Mouse (Mus musculus) kidney, postnatal 0 days (tissue): ENCODE results near the gene Ess2. TPM values are rescaled to one million over a fixed set of nuclear protein-coding genes. Genes with fewer than 3 reads are reported as not detected.

Experiments
- ATAC-seq: fragments of 200-750 bp; cut with Nextera tagmentation; replicated peaks from 2 replicates; pipeline ENCODE4 v1.8.0; 2017; ENCODE audit warnings: low read depth, moderate number of reproducible peaks, moderate TSS enrichment, moderate library complexity; ENCODE audit not compliant: low FRiP score
- DNase-seq: peaks from one replicate; pipeline ENCODE4 v3.0.0-alpha.2; 2016; ENCODE audit warnings: low spot score
- H3K27ac ChIP-seq: fragments of 300-500 bp; sonication (generic); 2 replicates; pipeline ENCODE4 v1.5.1; 2014; ENCODE audit warnings: mild to moderate bottlenecking
- H3K27me3 ChIP-seq: fragments of 300-500 bp; sonication (generic); 2 replicates; pipeline ENCODE4 v1.6.1; 2014; ENCODE audit warnings: low read length, mixed read lengths; ENCODE audit not compliant: insufficient read depth
- H3K36me3 ChIP-seq: fragments of 300-500 bp; sonication (generic); 2 replicates; pipeline ENCODE4 v1.6.1; 2014; ENCODE audit warnings: low read length, mixed read lengths; ENCODE audit not compliant: insufficient read depth
- H3K4me1 ChIP-seq: fragments of 300-500 bp; sonication (generic); replicated peaks from 2 replicates; pipeline ENCODE4 v1.6.1; 2014; ENCODE audit warnings: antibody characterized with exemption, low read length, mixed read lengths; ENCODE audit not compliant: insufficient read depth
- H3K4me2 ChIP-seq: fragments of 300-500 bp; sonication (generic); 2 replicates; pipeline ENCODE4 v1.6.1; 2014; ENCODE audit warnings: mild to moderate bottlenecking, low read length, moderate library complexity, mixed read lengths
- H3K4me3 ChIP-seq: fragments of 300-500 bp; sonication (generic); replicated peaks from 2 replicates; pipeline ENCODE4 v1.5.1; 2014; ENCODE audit warnings: low read depth, low read length
- H3K9ac ChIP-seq: fragments of 300-500 bp; sonication (generic); 2 replicates; pipeline ENCODE4 v1.6.1; 2014; ENCODE audit warnings: low read depth, low read length
- H3K9me3 ChIP-seq: fragments of 300-500 bp; sonication (generic); replicated peaks from 2 replicates; pipeline ENCODE4 v1.6.1; 2016; ENCODE audit warnings: low read length, inconsistent platforms, mixed read lengths
- CTCF ChIP-seq: IDR thresholded peaks from 2 replicates; pipeline ENCODE4 v1.5.1; 2016; ENCODE audit warnings: antibody characterized with exemption, low read depth, mild to moderate bottlenecking, moderate library complexity
- WGBS: fragments of 180-500 bp; shearing (Covaris S2); extraction: QIAGEN DNeasy Blood & Tissue Kit; methylation state at CpG from one replicate; pipeline ENCODE4 v1.1.7; 2014; 5-methylcytosine and 5-hydroxymethylcytosine counted together
- polyA plus RNA-seq: library from polyadenylated mRNA; unstranded; fragments of >200 nt; fragmentation: Nextera tagmentation; extraction: Ambion mirVana; gene quantifications from 2 replicates; pipeline ENCODE4 v1.2.1, GENCODE M21; 2015

The Ess2 gene
- polyA plus RNA-seq, 1 experiment from 2014 or later, result 27.6 TPM

DNA sequence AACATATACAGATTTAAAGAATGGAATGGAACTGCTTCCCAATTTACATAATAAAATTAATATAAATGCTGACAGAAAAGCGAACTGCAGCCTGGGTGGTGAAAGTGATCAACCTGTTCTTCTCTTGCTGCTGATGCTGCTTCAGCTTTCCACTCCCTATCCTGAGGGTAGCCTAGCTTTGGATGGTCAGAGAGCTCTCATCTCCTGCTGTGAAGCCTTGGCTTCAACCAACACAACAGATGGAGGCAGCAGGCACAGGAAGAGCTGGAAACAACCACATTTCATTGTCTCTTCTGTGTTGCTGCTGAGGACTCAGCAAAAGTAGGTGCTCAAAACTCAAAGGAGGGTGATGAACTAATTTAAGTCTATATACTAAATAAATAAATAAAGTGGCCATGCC lies 59.3 kb downstream of the Ess2 start:
- 98% methylated on average over 1 of the region's 1 CpGs for WGBS
- no peak for ATAC-seq

GRCm38 (mm10) chr16:17851331-17851730 lies 59.8 kb downstream of the Ess2 start:
- no peak for ATAC-seq
- peaks cover 75% of the 10 kb centered on the region for H3K36me3 ChIP-seq

More for the DNA sequence above, 59.3 kb downstream of the Ess2 start:
- Histone ChIP-seq H3K9me3 (no peaks in the 10 kb centered on the region), H3K27ac (no peak overlapping the region), H3K27me3 (no peaks in the 10 kb centered on the region), H3K4me3 (no peak overlapping the region), H3K4me1 (no peaks in the 10 kb centered on the region), H3K36me3 (peaks cover 75% of the 10 kb centered on the region), H3K4me2 (no peak overlapping the region), H3K9ac (no peak overlapping the region)
- DNase-seq, result no peak
- TF ChIP-seq CTCF, result no peak

More at GRCm38 (mm10) chr16:17851331-17851730, 59.8 kb downstream of the Ess2 start:
- Histone ChIP-seq H3K9me3 (no peaks in the 10 kb centered on the region), H3K27me3 (no peaks in the 10 kb centered on the region), H3K4me3 (no peak overlapping the region), H3K4me2 (no peak overlapping the region), H3K9ac (no peak overlapping the region), H3K27ac (no peak overlapping the region), H3K4me1 (no peaks in the 10 kb centered on the region)
- DNase-seq, result no peak
- TF ChIP-seq CTCF, result no peak
- WGBS, result 96% methylated on average over 5 of the region's 5 CpGs

Other genes with a start within 250 kb of the Ess2 start
- 29.4 TPM in 2 replicates for gene Med15, start 178.5 kb downstream of the Ess2 start, polyA plus RNA-seq
- gene Klhl22, start 151.7 kb downstream of the Ess2 start, polyA plus RNA-seq, result 39.3 and 42.8 TPM in 2 replicates
- 12.2 and 18.7 TPM in 2 replicates for gene Scarf2, start 114.1 kb downstream of the Ess2 start, polyA plus RNA-seq
- gene B830017H08Rik, start 78.2 kb downstream of the Ess2 start, polyA plus RNA-seq, result 1.7 and 2.2 TPM in 2 replicates
- 131 and 147 TPM in 2 replicates for gene Car15, start 73.0 kb downstream of the Ess2 start, polyA plus RNA-seq
- gene Gm20518, start 19.7 kb downstream of the Ess2 start, polyA plus RNA-seq, result 2.8 and 3.4 TPM in 2 replicates
- 0.05 TPM in 1 of 2 replicates, not detected in the other for gene Tssk1, start 17.1 kb downstream of the Ess2 start, polyA plus RNA-seq
- gene Dgcr2, start 12.8 kb downstream of the Ess2 start, polyA plus RNA-seq, result 57.8 and 65.4 TPM in 2 replicates
- not detected in 2 replicates for gene Tssk2, start 12.7 kb downstream of the Ess2 start, polyA plus RNA-seq
- gene Gsc2, start 3.7 kb upstream of the Ess2 start, polyA plus RNA-seq, result 0.09 TPM in 1 of 2 replicates, not detected in the other
- gene Slc25a1, start 16.9 kb upstream of the Ess2 start, polyA plus RNA-seq, result 116 and 123 TPM in 2 replicates
- not detected in 2 replicates for gene Vpreb2, start 69.1 kb upstream of the Ess2 start, polyA plus RNA-seq
- 111 and 115 TPM in 2 replicates for gene Dgcr6, start 141.5 kb upstream of the Ess2 start, polyA plus RNA-seq
- 19.2 and 20.3 TPM in 2 replicates for gene Prodh, start 178.9 kb upstream of the Ess2 start, polyA plus RNA-seq
- gene Rtn4r, start 216.3 kb upstream of the Ess2 start, polyA plus RNA-seq, result 1.0 and 1.2 TPM in 2 replicates